Mouse (Mus musculus) adrenal gland, postnatal 0 days (tissue): Measurements from ENCODE around the gene Rims4. TPM values are rescaled to one million over a fixed set of nuclear protein-coding genes. Genes with fewer than 3 reads are reported as not detected.

Experiments
- polyA plus RNA-seq: library from polyadenylated mRNA; unstranded; fragments of >200 nt; fragmentation: Nextera tagmentation; extraction: Ambion mirVana; gene quantifications from 2 replicates; pipeline ENCODE4 v1.2.1, GENCODE M21; 2015

Gene Rims4
- polyA plus RNA-seq = 11.7 and 28.4 TPM in 2 replicates

DNA sequence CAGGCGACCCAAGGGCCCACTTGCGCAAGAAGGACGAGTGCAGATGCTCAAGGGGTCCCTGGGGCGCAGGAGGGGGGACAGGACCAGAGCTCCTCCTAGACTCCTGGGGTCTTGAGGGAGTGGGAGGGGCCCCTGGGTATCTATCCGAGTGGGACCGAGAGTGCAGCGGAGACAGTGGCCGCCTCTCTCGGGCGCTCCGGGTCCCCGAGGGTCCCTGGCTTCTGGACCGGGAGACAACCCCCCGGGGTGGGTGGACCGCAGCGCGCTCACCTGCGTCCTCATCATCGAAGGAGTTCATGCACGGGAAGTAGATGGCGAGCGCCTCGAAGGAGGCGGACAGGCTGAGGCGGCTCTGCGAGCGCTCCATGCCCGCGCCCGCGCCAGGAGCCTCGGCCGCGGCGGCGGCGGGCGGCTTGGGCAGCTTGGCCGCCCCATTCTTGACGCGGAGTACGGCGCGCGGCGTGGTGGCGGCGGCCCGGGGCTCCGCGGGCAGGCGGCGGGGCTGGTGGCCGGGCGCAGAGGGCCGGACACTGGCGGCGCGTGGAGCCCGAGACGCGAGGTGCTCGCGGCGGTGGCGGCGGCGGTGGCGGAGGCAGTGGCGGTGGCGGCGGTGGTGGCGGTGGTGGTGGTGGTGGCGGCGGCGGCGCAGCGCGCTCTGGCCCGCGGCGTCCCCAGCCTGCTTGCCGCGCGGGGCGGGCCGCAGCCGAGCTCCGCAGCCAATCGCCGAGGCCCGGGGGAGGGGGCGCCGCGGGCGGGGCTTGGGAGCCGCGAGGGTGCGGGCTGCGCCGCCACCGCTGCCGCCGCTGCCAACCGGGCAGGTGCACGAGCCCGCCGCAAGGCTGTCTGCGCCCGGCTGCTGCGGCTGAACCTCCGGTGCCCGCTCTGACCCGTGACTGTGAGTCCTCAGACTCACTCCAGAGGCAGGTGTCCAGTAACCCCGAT lies at the start of gene Rims4:
Gene Rims4 (minus strand): TSS at position 367 of the 942 bp plus-strand sequence.

GRCm38 (mm10) chr2:163853461-163853901 lies 65.0 kb downstream of the Rims4 start, which contains the start of gene Kcnk15:
TSS of gene Kcnk15 (plus strand) at chr2:163853651.

GRCm38 (mm10) chr2:163820607-163821006 lies 97.9 kb downstream of the Rims4 start, which contains the start of gene Ccn5:
TSS of gene Ccn5 (plus strand) at chr2:163820861.

Other genes starting within 250 kb of the Rims4 start
- 4.3 and 6.1 TPM in 2 replicates for gene Ada, start 168.4 kb downstream of the Rims4 start, polyA plus RNA-seq
- gene Ccn5, start 97.8 kb downstream of the Rims4 start, polyA plus RNA-seq = 0.14 TPM in 1 of 2 replicates, not detected in the other
- not detected in 2 replicates for gene Kcnk15, start 65.0 kb downstream of the Rims4 start, polyA plus RNA-seq
- 229 and 252 TPM in 2 replicates for gene Ywhab, start 76.3 kb upstream of the Rims4 start, polyA plus RNA-seq
- 3.4 and 4.4 TPM in 2 replicates for gene Pabpc1l, start 106.8 kb upstream of the Rims4 start, polyA plus RNA-seq
- 10.2 and 10.4 TPM in 2 replicates for gene Stk4, start 151.6 kb upstream of the Rims4 start, polyA plus RNA-seq
- 31.1 and 47.5 TPM in 2 replicates for gene Tomm34, start 152.5 kb upstream of the Rims4 start, polyA plus RNA-seq